Mouse (Mus musculus) neural tube, postnatal 0 days (tissue): ENCODE measurements around the gene Kctd21. TPM values are rescaled to one million over a fixed set of nuclear protein-coding genes. Genes with fewer than 3 reads are reported as not detected.

ENCODE experiments used
- polyA plus RNA-seq: library from polyadenylated mRNA; unstranded; fragments of >200 nt; fragmentation: Nextera tagmentation; extraction: Ambion mirVana; gene quantifications from 2 replicates; pipeline ENCODE4 v1.2.1, GENCODE M21; 2015

Kctd21 gene
- polyA plus RNA-seq, result 4.4 and 5.3 TPM in 2 replicates

DNA sequence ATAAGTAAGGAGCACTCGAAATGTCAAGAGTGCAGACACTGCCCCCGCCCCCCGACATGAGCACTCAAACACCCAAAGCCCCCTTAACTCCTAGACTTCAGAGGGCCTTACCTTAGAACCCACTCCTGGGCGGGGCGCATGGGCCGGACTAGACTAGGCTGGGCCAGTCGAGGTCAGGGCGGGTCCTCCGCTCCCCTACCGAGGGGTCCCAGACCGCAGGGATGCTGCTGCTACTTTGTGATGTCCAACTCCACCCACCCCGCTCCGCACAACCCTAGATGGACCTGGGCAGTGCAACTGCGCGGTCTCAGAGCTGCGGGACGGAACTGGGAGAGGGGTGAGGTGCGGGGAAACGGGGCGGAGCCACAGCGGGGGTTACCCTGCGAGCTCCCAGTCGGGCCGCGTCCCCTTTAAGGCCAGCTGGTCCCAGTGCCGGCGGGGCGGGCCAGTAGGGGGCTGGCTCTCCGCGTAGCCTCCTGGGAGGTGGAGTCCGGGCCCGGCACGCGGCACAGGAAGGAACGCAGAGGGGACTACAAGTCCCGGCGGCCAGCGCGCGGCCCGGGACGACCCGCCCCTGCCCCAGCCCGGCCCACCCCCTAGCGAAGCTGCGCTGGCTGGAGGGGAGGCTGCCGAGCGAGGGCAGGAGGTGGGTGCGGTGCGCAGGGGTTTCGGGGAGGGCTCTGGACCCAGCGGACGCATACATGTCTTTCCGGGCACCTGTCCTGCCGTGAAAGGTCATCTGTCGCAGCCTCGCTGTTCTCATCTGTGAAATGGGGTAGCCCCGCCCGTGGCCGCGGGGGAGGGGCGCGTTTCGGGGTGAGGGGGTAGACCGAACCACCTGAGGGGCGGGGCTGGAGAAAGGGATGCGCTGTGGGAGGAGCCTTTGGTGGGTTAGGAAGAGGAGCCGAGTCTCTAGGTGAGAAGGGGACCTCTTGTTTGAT, at the start of gene Kctd21, which contains the start of gene Usp35:
Gene Kctd21 (plus strand): TSS at position 602 of the 941 bp plus-strand sequence.
Gene Usp35 (minus strand): TSS at position 295 of the 941 bp plus-strand sequence.

Other genes with a start within 250 kb of the Kctd21 start
- 3.6 and 4.0 TPM in 2 replicates for gene Usp35, start 307 bp upstream of the Kctd21 start, polyA plus RNA-seq
- gene Alg8, start 39.3 kb downstream of the Kctd21 start, polyA plus RNA-seq, result 9.7 and 11.2 TPM in 2 replicates
- gene Ndufc2, start 67.7 kb downstream of the Kctd21 start, polyA plus RNA-seq, result 630 and 760 TPM in 2 replicates
- gene Thrsp, start 85.4 kb downstream of the Kctd21 start, polyA plus RNA-seq, result 1.3 and 2.1 TPM in 2 replicates
- 2.4 and 3.8 TPM in 2 replicates for gene Kctd14, start 119.0 kb downstream of the Kctd21 start, polyA plus RNA-seq
- 24.2 and 25.9 TPM in 2 replicates for gene Ints4, start 148.6 kb downstream of the Kctd21 start, polyA plus RNA-seq
- 64.4 and 66.5 TPM in 2 replicates for gene Aamdc, start 247.2 kb downstream of the Kctd21 start, polyA plus RNA-seq
- gene Rsf1, start 247.6 kb downstream of the Kctd21 start, polyA plus RNA-seq, result 27.8 and 28.0 TPM in 2 replicates